Mouse (Mus musculus): ENCODE measurements around the gene Mrps5.
"Not testable (repeated sequence)": the region's sequence is repeated elsewhere in the genome, so short reads cannot be mapped to it uniquely, and the experiment has no call there.

Mrps5 gene

DNA sequence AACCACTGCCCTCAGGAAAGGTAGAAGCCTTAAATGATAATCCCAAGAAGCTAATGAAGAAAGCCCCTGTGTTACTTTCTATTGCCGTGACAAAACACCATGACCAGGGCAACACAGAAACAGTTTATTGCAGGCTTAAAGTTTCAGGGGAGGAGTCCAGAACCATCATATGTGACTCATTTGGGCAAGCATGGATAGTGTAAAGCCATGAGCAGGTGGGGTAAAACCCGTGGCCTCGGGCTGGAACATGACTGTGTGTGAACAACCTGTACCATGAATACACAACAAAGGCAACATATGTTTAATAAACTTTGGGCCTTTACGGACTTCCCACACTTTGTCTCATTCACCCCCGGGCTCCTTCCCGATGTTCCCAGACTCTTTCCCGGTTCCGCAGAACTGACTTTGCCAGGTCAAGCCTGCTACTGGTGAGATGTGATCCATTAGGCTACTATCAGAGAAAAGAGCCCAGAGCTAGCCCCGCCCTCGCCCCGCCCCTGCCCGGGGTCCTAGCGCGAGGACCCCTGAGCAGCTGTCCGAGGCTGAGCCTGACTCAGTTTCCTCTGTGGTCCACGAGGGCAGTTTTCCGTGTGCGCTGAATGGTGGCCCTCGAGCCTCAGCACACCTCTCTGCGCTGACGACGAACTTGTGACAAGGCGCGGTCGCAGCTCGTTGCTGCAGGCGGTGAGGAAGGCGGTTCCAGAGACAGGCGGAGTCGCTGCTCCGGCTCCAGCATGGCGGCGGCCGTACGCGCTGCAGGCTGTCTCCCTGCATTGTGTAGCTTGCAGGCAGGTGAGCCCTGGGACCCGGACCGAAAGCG, at the start of gene Mrps5, which contains the start of gene Zfp661:
Mrps5 (plus strand) TSS at position 529 of the 820 bp plus-strand sequence.
Zfp661 (minus strand) TSS at position 401 of the 820 bp plus-strand sequence.
- peak; percentile 81 to 86 for DNase-seq

DNA sequence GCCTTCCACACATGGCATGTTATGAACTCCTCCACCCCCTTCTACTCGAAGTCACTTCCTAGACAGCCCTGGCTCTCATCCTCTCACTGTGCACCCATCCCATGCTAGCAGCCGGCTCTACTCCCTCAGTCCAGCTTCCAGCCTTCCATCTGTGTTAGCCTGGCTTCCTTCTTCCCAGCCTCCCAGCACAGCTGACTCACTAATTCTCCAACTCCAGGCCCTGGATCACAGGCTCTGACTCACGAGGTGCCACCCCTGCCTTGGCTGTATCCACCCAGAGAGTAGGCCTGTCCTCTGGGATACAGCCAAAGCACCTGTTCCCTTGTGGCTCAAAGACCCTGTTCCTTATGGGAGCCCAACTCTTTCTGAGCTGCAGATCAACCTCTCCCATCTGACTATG, 49.5 kb upstream of the Mrps5 start:
- DNase-seq: no peak

DNA sequence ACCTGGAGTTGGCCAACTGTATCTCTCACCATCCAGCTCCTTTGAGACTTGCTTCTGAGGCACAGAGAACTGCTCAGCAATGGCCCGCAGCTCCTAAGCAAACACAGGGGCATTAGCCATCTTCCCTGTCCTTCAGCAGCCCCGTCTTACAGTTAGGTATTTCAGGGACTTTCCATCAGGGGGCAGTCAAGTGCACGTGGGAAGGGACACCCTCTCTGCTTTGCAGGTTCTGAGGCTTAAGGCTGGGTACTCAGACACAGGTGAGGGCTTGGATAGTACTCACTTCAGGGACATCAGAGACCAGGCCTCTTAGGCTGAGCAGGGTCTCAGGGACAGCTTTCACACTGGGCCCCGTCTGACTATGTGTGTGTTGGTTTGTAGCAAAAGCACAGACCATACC, 47.5 kb upstream of the Mrps5 start:
- DNase-seq: peak; percentile 66 to 75

DNA sequence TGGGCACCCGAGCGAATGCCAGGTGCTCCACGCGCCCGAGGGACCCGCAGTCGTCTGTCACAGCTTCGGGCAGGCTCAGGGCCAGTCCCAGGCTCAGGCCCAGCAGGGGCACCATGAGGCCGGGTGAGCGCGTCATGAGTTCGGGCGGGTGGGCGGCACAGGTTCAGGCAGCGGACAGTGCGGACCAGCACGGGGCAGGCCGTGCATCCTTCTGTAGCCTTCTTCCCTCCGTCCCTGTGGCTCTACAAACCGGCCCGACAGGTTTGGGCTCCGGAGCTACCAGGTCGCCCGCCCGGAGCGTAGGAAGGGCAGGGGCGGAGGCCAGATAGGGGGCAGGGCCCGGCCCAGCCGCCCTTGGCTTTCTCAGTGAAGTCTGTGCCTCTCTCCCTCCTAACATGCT, 45.8 kb upstream of the Mrps5 start, which contains the start of gene Prom2:
Prom2 (minus strand) TSS at position 283 of the 400 bp plus-strand sequence.
- peak; percentile 45 to 63 for DNase-seq

DNA sequence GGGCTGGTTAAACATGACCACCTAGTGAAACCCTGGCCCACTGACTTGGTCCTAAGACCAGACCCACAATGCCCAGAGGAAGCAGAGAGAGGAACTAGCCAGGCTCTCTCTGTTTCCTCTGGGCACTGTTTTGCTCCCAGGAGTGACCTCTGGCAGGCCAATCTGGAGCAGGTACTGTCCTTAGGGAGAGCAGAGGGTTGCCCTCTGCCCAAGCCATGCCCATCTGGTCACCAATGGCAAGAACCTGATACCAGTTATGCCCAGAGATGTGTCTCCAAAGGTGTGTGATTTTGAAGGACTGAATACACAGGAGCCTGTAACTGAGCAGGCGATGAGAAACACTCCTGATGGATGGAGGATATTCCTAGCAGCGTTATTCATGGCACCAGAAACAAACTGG, 45.3 kb upstream of the Mrps5 start:
- DNase-seq: peak in 1 of 2 experiments; percentile 54

DNA sequence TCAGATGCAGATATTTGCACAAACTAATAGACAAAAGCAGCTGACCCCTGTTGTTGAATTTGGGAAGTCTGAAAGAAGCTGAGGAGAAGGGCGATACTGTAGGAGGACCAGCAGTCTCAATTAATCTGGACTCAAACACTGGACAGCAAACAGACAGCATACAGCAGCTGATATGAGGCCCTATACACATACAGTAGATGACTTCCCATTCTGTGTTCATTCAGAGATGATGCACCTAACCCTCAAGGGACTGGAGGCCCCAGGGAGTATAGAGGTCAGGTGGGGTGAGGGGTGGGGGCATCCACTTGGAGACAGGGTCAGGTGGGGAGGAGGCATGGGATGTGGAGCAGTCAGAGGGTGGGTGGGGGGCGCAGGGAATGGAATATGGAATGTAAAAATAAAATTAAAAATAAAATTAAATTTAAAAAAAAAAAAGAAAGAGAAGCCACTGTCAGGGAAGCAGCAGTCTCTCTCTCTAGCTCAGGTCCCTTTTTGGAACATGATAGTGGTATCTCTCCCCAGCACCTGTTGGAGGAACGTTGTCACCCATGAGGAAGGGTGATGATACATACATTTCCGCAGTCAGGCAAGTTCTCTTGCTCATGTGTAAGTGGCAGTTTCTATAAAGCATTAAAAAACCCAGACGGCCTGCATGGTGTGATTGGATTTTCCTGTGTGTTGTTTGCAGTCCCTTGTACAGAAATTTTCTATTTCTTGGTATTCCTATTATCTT, 38.5 kb upstream of the Mrps5 start:
- no peak for DNase-seq

DNA sequence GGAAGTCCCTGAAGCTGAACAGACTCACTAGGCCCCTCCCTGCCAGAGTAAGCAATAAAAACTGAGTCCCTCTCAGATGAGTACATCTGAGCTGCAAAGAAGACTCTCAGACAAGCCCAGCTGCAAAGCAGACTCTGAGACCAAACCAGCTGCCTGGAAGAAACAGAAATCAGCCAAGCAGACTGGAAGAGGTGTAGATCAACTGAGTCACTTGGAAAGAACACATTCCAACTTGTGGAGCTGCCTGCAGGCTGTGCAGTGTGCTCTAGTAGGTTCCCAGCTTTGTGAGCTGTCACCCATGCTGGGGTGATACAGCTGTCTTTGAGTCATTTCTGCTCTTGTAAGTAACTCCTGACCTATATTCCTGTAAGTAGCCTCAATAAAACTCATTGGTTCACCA, 37.3 kb upstream of the Mrps5 start:
- no peak for DNase-seq

DNA sequence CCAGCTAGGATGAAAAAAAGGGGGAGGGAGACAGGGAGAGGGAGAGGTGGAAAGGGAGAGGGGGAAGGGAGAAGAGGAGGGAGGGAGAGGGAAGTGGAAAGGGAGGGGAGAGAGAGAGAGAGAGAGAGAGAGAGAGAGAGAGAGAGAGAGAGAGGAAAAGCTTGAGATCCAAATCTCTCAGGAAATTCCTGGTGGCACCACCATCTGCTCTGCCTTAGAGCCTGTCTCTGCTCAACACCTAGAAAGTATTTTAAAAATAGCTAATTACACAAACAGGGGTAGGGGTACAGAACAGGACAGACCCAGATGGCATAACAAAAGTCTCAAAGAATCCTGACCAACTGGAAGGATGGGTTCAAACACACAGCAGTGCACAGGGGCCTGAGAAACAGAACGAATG, 36.6 kb upstream of the Mrps5 start:
- peak in 1 of 2 experiments; percentile 50 for DNase-seq

DNA sequence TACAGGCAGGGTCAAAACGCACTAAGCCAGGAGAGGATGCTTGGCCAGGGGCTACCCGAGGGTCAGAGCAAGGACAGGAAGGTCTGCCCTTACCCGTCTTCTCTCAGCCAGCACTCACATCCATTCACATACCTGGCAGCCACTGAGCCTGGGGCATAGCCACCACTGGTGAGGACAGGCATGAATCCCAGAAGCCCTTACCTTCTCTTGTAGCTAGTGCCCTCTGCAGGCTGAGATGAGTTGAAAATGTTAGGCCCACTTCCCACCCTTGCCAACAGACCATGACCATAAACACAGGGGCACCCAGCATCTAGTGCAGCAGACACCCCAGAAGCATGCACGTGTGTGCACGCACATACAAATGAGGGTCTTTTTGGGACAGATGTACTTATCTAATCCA, 35.9 kb upstream of the Mrps5 start:
- peak; percentile 83 to 89 for DNase-seq

DNA sequence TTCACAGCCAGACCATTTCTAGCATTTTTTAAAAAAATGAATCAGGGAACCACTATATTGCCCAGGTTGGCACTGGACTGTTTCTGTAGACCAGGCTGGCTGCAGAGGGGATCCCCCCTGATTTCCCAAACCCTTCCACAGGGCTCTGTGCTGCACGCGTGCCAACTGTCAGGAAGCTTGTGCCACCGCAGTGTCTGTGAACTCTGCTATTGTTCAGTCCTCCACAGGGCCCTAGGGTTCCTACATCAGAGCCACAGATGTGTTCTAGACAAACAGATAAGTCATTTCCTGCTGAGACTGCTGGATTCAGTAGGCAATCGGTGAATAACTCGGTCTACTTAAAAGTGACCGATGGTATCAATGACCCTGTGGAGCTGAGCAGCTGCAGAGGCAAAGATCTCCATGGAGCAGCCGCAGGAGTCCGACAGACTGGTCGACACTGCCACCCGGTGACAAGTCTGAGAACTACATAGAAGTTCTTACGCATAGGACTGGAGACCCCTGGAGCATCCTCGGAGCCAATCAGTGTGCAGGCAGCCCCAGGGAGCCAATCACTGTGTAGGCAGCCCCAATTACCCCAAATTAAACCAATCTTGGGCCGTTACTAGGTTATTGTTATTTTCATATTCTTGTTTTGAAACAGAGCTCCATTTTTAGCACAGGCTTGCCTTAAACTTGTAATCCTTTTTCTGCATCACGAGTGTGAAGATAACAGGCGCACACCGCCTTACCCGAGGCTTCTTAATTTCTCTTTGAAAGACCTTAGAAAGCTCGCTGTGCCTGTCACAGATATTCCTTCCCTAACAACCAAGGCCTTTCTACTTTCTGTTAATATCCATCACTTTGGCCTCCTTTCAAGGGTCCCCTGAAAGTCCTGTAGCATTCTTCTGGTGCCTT, 27.7 kb upstream of the Mrps5 start:
- DNase-seq: peak; percentile 88

DNA sequence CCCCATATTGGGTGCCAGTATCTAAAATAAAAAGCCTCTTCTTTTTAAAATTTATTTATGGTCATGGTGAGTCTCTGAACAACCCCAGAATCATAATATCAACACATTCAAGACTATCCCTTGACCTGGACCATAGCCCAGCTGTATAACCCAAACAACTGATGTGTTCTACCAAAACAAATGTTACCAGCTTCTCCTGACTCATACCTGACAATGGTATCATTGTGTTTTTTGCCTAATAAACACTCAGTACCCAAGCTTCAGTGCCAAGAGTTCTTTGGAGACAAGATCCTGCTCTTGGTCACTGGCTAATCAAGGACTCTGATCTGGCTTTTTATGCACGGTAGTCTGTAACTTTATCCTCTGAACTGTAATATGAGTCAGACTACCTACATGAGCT, 13.7 kb upstream of the Mrps5 start:
- no peak for DNase-seq

DNA sequence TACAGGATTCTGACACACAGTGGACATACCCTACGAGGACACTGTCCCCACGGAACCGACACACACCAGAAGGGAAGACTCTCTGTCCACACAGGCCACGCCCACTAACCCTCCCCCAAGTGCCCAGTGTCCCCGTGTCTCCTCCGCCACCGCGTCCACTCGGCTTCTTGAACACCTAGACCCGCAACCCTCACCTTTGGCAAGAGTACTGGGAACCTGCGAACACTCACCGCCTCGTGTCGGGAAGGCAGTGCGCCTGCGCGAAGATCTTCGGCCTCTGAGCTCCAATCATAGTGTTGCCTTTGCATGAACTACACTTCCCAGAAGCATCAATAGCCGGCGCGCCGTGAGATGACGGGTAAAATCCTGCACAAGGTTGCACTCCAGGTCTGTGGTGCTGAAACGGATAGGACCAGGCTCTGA, 2.6 kb upstream of the Mrps5 start:
- DNase-seq: peak; percentile 96 to 97

DNA sequence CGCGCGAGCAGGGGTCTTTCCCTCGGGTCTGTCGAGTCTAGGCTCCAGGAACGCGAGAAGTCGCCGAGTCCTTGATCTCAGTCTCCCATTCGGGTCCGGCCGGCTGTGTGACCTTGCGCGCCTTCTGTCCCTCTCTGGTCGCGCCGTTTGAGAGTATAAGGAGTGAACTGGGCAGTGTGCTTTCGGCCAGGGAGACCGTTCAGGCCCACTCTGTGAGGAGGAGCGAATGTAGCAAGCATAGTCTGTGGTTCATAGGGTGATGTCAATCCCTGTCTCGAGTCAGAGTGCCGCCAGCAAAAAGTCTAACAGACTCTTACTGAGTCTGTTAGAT, 457 bp downstream of the Mrps5 start:
- DNase-seq: no peak

DNA sequence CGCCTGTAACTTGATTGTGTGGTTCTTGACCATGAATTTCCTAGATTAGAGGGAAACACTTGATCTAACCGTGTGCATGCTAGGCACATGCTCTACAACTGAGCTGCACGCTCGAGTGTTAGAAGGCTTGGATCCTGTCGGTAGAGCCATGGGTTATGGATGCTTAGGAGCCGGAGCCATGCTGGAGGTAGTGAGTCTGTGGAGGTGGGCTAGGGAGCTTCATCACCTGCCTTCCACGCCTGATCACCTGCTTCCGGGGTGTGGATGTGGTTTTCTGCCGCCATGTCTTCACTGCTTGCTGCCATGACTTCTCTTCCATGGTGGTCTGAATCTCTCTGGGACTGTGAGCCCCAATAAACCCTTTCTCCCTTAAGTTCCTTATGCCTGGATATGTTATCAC, 1.9 kb downstream of the Mrps5 start:
- DNase-seq: no peak

DNA sequence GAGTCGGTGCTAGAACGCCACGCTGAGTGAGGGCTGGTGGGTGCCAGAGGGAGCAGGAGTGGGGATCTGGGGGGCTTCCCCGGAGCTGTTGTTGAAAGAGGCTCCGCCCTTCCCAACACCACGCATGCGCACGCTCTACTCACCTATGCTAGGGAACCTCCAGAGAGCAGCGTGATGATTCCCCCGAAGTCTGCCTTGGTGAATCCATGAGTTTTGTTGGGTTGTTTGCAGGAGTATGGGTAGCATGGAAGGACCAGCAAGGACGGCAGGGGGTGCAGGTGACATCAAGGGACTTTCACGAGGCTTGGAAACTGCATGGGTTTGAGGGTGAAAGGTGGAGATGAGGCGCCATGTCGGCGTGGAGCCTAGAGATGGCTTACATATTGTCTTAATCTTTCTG, 3.2 kb downstream of the Mrps5 start:
- no peak for DNase-seq

DNA sequence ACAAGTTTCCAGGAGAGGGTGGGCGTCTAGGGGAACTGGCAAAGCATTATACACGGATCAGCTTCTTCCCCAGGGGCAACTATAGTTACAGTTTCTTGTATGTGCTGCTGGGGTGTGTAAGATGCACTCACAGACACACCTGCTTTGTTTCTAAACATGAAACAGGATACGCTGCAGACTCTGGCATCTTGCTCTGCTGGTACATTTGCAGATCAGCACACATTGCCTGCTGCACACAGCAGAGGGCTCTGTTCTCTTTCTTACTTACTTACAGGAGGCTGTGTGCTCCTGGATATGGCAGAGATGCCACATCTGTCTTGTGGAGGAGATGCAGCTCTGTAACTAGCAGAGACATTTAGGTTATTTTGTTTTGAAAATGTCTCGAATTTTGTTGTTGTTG, 3.8 kb downstream of the Mrps5 start:
- no peak for DNase-seq

DNA sequence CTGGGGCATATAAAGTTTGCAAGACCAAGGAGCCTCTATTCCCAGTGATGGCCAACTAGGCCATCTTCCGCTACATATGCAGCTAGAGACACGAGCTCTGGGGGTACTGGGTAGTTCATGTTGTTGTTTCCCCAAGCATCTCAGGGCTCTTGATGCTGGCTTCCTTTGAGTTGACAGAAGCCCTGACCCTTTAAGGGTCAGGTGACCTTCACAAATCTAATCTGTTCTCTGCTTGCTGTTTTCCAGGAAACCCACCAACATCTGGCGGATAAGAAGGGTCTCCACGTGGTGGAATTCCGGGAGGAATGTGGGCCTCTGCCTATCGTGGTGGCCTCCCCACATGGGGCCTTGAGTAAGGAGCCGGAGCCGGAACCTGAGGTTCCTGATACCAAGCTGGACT, 16.4 kb downstream of the Mrps5 start:
- DNase-seq: not testable (repeated sequence)

DNA sequence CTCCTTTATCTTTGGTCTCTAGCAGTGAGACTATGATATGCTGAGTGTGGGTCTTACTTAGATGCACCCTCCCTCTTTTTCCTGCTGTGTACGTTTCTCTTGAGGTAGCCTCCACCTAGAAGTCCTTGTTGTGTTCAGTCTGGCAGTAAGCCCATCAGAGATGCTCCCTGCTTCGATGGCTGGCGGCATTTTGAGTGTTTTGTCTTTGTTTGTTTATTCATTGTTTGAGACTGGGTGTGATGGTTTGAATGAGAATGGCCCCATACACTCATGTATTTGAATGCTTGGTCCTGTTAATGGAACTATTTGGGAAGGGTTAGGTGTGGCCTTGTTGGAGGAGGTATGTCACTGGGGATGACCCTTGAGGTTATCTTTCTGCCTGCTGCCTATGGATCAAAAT, 18.2 kb downstream of the Mrps5 start:
- DNase-seq: no peak

DNA sequence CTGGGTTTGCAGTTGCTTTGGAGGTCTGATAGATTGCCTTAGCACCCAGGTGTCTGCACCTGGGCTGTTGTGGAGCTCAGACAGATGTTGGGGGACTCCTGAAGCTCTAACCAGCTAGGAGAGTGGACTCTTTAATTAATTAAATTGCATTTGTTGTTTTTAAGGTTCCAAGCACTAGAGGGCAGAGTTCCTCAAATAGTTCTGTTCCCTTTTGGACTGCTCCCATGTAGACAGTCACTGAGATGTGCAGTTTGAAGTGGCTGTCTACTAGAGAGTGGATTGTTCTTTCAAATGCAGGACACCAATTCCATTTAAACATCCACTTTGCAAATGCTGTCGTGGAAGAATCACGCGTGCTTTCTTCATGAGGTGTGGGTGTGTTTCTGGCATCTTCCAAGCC, 21.2 kb downstream of the Mrps5 start:
- no peak for DNase-seq

DNA sequence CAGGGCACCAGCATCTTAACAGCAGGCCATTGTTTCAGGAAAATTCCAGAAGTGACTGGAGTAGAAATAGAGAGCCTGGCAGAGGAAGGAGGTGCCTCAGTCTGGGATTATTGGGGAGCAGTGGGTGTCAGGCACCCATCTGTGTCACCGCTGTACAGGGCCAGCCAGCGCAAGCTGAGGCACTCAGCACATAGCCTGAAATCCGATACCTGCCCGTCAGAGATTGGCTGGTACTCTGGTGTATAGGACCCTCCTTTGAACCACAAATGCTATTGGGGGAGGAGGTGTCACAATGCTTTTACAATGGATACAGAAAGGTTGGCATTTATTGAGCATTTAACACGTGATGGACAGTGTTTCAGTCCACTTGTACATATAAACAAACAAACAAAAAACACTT, 22.0 kb downstream of the Mrps5 start:
- no peak for DNase-seq

DNA sequence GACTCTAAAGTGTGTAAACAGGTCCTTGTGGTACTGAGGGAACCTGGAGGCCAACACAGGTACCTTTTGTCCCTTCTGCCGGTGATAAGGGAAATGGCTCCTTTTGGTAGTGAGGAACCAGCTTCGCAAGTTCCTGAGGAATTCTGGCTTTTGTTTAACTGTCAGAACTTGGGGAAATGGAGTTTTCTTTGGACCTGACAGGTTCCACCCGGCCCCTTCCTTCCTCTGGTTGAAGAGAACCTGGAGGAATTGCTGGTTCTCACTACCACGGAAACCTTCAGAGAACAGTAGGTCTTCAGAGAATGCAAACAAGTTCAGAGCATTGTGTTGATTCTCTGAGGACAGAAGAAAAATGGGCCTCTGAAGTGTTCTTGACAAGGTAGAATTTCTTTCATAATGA, 24.4 kb downstream of the Mrps5 start:
- no peak for DNase-seq

DNA sequence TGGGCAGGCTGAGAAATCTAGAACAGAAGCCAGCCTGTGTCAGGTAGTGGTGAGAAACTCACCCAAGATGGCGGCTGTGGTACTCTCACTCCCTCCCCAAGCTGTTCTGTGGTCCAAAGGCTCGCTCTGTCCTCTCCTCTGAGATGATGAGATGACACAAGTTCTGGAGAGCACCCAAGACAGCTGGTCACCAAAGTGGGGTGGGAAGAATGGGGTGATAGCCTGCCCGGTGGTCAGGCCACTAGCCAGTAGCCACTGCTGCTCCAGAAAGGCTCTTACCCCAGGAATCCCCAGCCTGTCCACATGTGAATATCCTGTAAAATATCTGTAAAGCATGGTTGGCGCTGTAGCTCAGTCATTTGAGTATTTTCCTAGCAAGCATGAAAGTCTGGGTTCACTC, 25.3 kb downstream of the Mrps5 start:
- DNase-seq: no peak

DNA sequence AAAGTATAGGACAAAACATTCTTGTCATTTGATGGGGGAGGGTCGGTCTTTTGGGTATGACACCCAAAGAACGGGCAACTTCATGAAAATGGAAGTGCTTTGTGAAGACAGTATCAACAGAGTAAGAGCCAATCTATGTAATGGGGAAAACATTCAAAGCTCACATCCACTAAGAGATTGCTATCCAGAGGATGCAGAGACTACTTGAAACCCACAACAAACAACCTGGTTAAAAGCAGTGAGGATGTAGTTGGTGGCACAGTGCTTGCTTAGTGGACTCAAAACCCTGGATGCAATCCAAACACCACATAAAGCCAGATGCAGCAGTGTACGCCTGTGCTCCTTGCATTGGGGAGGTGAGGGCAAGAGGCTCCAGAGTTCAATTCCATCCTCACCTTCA, 32.3 kb downstream of the Mrps5 start:
- no peak for DNase-seq

Measured in cerebellum, adult 18-20 months (tissue).